Mouse (Mus musculus): ENCODE data around the gene Pp2d1. TPM values are rescaled to one million over a fixed set of nuclear protein-coding genes. Genes with fewer than 3 reads are reported as not detected.
"Not testable (repeated sequence)": the region's sequence is repeated elsewhere in the genome, so short reads cannot be mapped to it uniquely, and the experiment has no call there.

Gene Pp2d1
- polyA plus RNA-seq, 1 experiment, result not detected

- 80% methylated on average over 3 of the region's 3 CpGs for WGBS
Measured at GRCm38 (mm10) chr17:53580237-53580636, 41.0 kb upstream of the Pp2d1 start.

DNA sequence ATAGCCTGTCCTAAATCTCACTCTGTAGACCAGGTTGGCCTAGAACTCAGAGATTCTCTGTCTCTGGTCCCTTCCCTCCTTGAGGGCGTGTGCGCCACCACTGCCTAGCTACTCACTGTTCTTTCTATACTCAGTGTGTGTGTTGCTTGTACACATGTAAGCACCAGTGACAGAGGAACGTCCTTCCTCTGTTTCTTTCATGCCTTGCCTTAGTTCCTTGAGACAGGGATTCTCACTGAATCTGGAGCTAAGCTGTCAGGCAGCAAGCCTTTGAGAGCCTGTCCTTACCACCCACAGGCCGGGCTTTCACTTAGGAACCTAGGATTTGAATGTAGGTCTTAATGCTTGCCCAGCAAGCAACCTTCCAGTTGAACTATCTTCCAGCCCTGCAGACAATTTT lies 40.4 kb upstream of the Pp2d1 start:
- TF ChIP-seq POLR2A (IDR thresholded peaks at IDR 0.05; ENCODE audit: low read depth, low read length) (no peak), CTCF (IDR thresholded peaks at IDR 0.05; ENCODE audit: extremely low read depth, insufficient read depth, insufficient read length, insufficient replicate concordance) (no peak)
- Histone ChIP-seq H3K4me1 (ENCODE audit: control insufficient read depth, insufficient read depth, insufficient read length) (peaks cover 11% of the 10 kb centered on the region), H3K27me3 (ENCODE audit: control insufficient read depth, insufficient read depth, low read length) (no peaks in the 10 kb centered on the region), H3K4me3 (ENCODE audit: extremely low read depth, insufficient read depth, insufficient read length) (no peak overlapping the region), H3K36me3 (ENCODE audit: control insufficient read depth, insufficient read depth, low read length) (peaks cover 5% of the 10 kb centered on the region; the same call in 1 of the 2 replicates), H3K27ac (ENCODE audit: insufficient read depth, low read length) (no peak overlapping the region)
- no peak for DNase-seq (ENCODE audit: low read depth in 1 of 2, low spot score in 2 of 2)
- WGBS, result 88% methylated on average over 4 of the region's 4 CpGs

More at GRCm38 (mm10) chr17:53580237-53580636, 41.0 kb upstream of the Pp2d1 start:
- no peak for DNase-seq (ENCODE audit: low read depth in 1 of 2, low spot score in 2 of 2)
- no peaks in the 10 kb centered on the region for H3K27me3 ChIP-seq (ENCODE audit: control insufficient read depth, insufficient read depth, low read length)
- peaks cover 11% of the 10 kb centered on the region for H3K4me1 ChIP-seq (ENCODE audit: control insufficient read depth, insufficient read depth, insufficient read length)
- TF ChIP-seq POLR2A (IDR thresholded peaks at IDR 0.05; ENCODE audit: low read depth, low read length) (no peak), CTCF (IDR thresholded peaks at IDR 0.05; ENCODE audit: extremely low read depth, insufficient read depth, insufficient read length, insufficient replicate concordance) (no peak)
- peaks cover 5% of the 10 kb centered on the region; the same call in 1 of the 2 replicates for H3K36me3 ChIP-seq (ENCODE audit: control insufficient read depth, insufficient read depth, low read length)
- no peak overlapping the region for H3K27ac ChIP-seq (ENCODE audit: insufficient read depth, low read length)
- H3K4me3 ChIP-seq (ENCODE audit: extremely low read depth, insufficient read depth, insufficient read length), result no peak overlapping the region

GRCm38 (mm10) chr17:53578776-53579175 lies 39.5 kb upstream of the Pp2d1 start:
- Histone ChIP-seq H3K27ac (ENCODE audit: insufficient read depth, low read length) (no peak overlapping the region), H3K36me3 (ENCODE audit: control insufficient read depth, insufficient read depth, low read length) (peaks cover under 1% of the 10 kb centered on the region; the same call in 1 of the 2 replicates), H3K4me3 (ENCODE audit: extremely low read depth, insufficient read depth, insufficient read length) (no peak overlapping the region), H3K4me1 (ENCODE audit: control insufficient read depth, insufficient read depth, insufficient read length) (peaks cover 11% of the 10 kb centered on the region), H3K27me3 (ENCODE audit: control insufficient read depth, insufficient read depth, low read length) (no peaks in the 10 kb centered on the region)
- TF ChIP-seq CTCF (IDR thresholded peaks at IDR 0.05; ENCODE audit: extremely low read depth, insufficient read depth, insufficient read length, insufficient replicate concordance), result no peak
- TF ChIP-seq POLR2A (IDR thresholded peaks at IDR 0.05; ENCODE audit: low read depth, low read length), result no peak
- 26% methylated on average over 9 of the region's 9 CpGs for WGBS
- no peak for DNase-seq (ENCODE audit: low read depth in 1 of 2, low spot score in 2 of 2)

GRCm38 (mm10) chr17:53578249-53578648 lies 39.0 kb upstream of the Pp2d1 start:
- Histone ChIP-seq H3K27me3 (ENCODE audit: control insufficient read depth, insufficient read depth, low read length) (no peaks in the 10 kb centered on the region), H3K4me1 (ENCODE audit: control insufficient read depth, insufficient read depth, insufficient read length) (peaks cover 11% of the 10 kb centered on the region), H3K36me3 (ENCODE audit: control insufficient read depth, insufficient read depth, low read length) (no peaks in the 10 kb centered on the region), H3K27ac (ENCODE audit: insufficient read depth, low read length) (no peak overlapping the region), H3K4me3 (ENCODE audit: extremely low read depth, insufficient read depth, insufficient read length) (no peak overlapping the region)
- TF ChIP-seq CTCF (IDR thresholded peaks at IDR 0.05; ENCODE audit: extremely low read depth, insufficient read depth, insufficient read length, insufficient replicate concordance) (no peak), POLR2A (IDR thresholded peaks at IDR 0.05; ENCODE audit: low read depth, low read length) (no peak)
- DNase-seq (ENCODE audit: low read depth in 1 of 2, low spot score in 2 of 2), result no peak
- WGBS, result 68% methylated on average over 6 of the region's 6 CpGs

GRCm38 (mm10) chr17:53577754-53578153 lies 38.5 kb upstream of the Pp2d1 start:
- Histone ChIP-seq H3K4me3 (ENCODE audit: extremely low read depth, insufficient read depth, insufficient read length) (no peak overlapping the region), H3K27me3 (ENCODE audit: control insufficient read depth, insufficient read depth, low read length) (no peaks in the 10 kb centered on the region), H3K36me3 (ENCODE audit: control insufficient read depth, insufficient read depth, low read length) (no peaks in the 10 kb centered on the region), H3K27ac (ENCODE audit: insufficient read depth, low read length) (no peak overlapping the region), H3K4me1 (ENCODE audit: control insufficient read depth, insufficient read depth, insufficient read length) (peaks cover 11% of the 10 kb centered on the region)
- 43% methylated on average over 5 of the region's 5 CpGs for WGBS
- TF ChIP-seq POLR2A (IDR thresholded peaks at IDR 0.05; ENCODE audit: low read depth, low read length), result no peak
- no peak for TF ChIP-seq CTCF (IDR thresholded peaks at IDR 0.05; ENCODE audit: extremely low read depth, insufficient read depth, insufficient read length, insufficient replicate concordance)
- no peak for DNase-seq (ENCODE audit: low read depth in 1 of 2, low spot score in 2 of 2)

- DNase-seq (ENCODE audit: low read depth in 1 of 2, low spot score in 2 of 2), result no peak
- TF ChIP-seq CTCF (IDR thresholded peaks at IDR 0.05; ENCODE audit: extremely low read depth, insufficient read depth, insufficient read length, insufficient replicate concordance), result no peak
- TF ChIP-seq POLR2A (IDR thresholded peaks at IDR 0.05; ENCODE audit: low read depth, low read length), result no peak
- H3K4me1 ChIP-seq (ENCODE audit: control insufficient read depth, insufficient read depth, insufficient read length), result peaks cover 7% of the 10 kb centered on the region
- no peak overlapping the region for H3K4me3 ChIP-seq (ENCODE audit: extremely low read depth, insufficient read depth, insufficient read length)
- no peaks in the 10 kb centered on the region for H3K36me3 ChIP-seq (ENCODE audit: control insufficient read depth, insufficient read depth, low read length)
- H3K27me3 ChIP-seq (ENCODE audit: control insufficient read depth, insufficient read depth, low read length), result no peaks in the 10 kb centered on the region
- H3K27ac ChIP-seq (ENCODE audit: insufficient read depth, low read length), result no peak overlapping the region
- WGBS, result 92% methylated on average over 2 of the region's 2 CpGs
Measured at GRCm38 (mm10) chr17:53577151-53577550, 37.9 kb upstream of the Pp2d1 start.

- Histone ChIP-seq H3K4me3 (ENCODE audit: extremely low read depth, insufficient read depth, insufficient read length) (no peak overlapping the region), H3K36me3 (ENCODE audit: control insufficient read depth, insufficient read depth, low read length) (no peaks in the 10 kb centered on the region), H3K27me3 (ENCODE audit: control insufficient read depth, insufficient read depth, low read length) (no peaks in the 10 kb centered on the region), H3K4me1 (ENCODE audit: control insufficient read depth, insufficient read depth, insufficient read length) (peaks cover 9% of the 10 kb centered on the region), H3K27ac (ENCODE audit: insufficient read depth, low read length) (no peak overlapping the region)
- 79% methylated on average over 4 of the region's 4 CpGs for WGBS
- TF ChIP-seq CTCF (IDR thresholded peaks at IDR 0.05; ENCODE audit: extremely low read depth, insufficient read depth, insufficient read length, insufficient replicate concordance) (no peak), POLR2A (IDR thresholded peaks at IDR 0.05; ENCODE audit: low read depth, low read length) (no peak)
- no peak for DNase-seq (ENCODE audit: low read depth in 1 of 2, low spot score in 2 of 2)
Measured at GRCm38 (mm10) chr17:53573019-53573556, 33.8 kb upstream of the Pp2d1 start.

- not testable (repeated sequence) for H3K4me1 ChIP-seq (ENCODE audit: control insufficient read depth, insufficient read depth, insufficient read length); H3K36me3 ChIP-seq (ENCODE audit: control insufficient read depth, insufficient read depth, low read length); H3K4me3 ChIP-seq (ENCODE audit: extremely low read depth, insufficient read depth, insufficient read length); H3K27ac ChIP-seq (ENCODE audit: insufficient read depth, low read length); DNase-seq (ENCODE audit: low read depth in 1 of 2, low spot score in 2 of 2); H3K27me3 ChIP-seq (ENCODE audit: control insufficient read depth, insufficient read depth, low read length)
- 90% methylated on average over 5 of the region's 5 CpGs for WGBS
Measured at GRCm38 (mm10) chr17:53570932-53571331, 31.7 kb upstream of the Pp2d1 start.
